Mouse (Mus musculus) urinary bladder, adult 2 months (tissue): ENCODE data around the gene 1700022I11Rik. TPM values are rescaled to one million over a fixed set of nuclear protein-coding genes. Genes with fewer than 3 reads are reported as not detected.

Experiments used
- DNase-seq: peaks from one replicate; pipeline ENCODE4 v3.0.0; 2022; ENCODE audit warnings: low spot score
- polyA plus RNA-seq: library from polyadenylated mRNA; depleted of rRNA; stranded (reverse); fragments of >200 nt; gene quantifications from 2 replicates; pipeline ENCODE4 v1.2.3, GENCODE M21; 2012

Gene 1700022I11Rik
- polyA plus RNA-seq, 1 experiment, result not detected

- no peak for DNase-seq
These were observed 31.9 kb downstream of the 1700022I11Rik start for GRCm38 (mm10) chr4:43001272-43001671.

GRCm38 (mm10) chr4:43002756-43003439 lies 33.5 kb downstream of the 1700022I11Rik start:
- DNase-seq, result no peak

- no peak for DNase-seq
These were observed 35.5 kb downstream of the 1700022I11Rik start for GRCm38 (mm10) chr4:43004951-43005350.

GRCm38 (mm10) chr4:43005765-43006164 lies 36.4 kb downstream of the 1700022I11Rik start:
- no peak for DNase-seq

- peak; percentile 66 for DNase-seq
These were observed 41.0 kb downstream of the 1700022I11Rik start, which contains the start of gene Fancg for GRCm38 (mm10) chr4:43010161-43011038. Gene Fancg (minus strand): TSS chr4:43010506.

DNA sequence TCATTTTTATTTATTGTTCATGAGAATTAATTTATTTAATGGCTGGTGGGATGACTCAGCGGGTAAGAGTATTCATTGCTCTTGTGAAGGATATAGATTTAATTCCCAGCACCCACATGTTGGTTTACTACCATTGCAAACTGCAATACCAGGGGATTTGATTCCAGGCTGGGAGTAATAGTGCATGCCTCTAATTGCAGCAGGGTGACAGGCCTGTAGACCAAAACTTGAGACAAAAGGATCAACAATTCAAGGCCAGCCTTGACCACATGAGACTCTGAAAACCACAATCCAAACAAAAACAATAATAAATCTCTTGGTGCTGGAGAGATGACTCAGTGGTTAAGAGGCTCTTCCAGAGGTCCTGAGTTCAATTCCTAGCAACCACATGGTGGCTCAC lies 42.7 kb downstream of the 1700022I11Rik start:
- no peak for DNase-seq

GRCm38 (mm10) chr4:43018156-43018555 lies 48.8 kb downstream of the 1700022I11Rik start:
- no peak for DNase-seq

- no peak for DNase-seq
These were observed 49.8 kb downstream of the 1700022I11Rik start for GRCm38 (mm10) chr4:43019176-43019575.

DNA sequence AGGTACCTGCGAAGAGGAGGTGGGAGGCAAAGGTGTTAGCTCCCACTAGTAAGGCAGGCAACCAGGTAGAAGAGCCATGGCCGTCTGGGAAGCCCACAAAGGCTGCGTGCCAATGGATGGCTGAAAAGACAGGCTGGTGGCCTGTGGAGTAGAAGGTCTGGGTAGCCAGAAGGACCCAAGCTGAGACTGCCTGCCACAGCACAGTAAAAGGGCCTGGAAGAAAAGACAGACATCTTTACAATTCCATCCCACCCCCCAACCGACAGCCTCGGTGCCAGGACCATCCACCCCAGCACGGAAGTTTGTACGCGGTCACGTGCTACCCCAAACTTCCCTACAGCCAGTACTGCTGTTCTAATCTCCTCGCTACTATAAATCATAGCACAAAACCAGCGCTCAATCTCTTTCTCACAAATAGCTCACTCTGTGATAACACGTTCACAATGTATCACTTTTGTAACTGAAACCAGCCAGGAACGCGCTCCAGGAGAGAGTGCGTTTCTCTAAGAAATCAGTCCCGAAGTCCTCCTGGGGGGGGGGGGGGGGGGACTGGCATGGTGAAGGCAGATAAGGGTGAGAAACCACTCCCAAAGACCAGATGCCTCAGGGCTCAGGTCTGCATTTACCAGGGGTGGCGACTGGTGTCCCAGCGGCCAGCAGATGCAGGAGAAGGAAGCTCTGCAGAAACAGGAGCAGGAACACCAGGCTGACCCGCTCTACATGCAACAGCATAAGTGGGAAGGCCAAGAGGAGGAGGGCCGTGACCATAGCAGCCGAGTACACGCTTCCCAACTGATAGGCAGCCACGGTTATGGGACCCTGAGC lies 50.4 kb downstream of the 1700022I11Rik start:
- DNase-seq, result no peak

- no peak for DNase-seq
These were observed 51.5 kb downstream of the 1700022I11Rik start for GRCm38 (mm10) chr4:43020876-43021275.

GRCm38 (mm10) chr4:43021341-43021740 lies 51.9 kb downstream of the 1700022I11Rik start:
- DNase-seq, result no peak

DNA sequence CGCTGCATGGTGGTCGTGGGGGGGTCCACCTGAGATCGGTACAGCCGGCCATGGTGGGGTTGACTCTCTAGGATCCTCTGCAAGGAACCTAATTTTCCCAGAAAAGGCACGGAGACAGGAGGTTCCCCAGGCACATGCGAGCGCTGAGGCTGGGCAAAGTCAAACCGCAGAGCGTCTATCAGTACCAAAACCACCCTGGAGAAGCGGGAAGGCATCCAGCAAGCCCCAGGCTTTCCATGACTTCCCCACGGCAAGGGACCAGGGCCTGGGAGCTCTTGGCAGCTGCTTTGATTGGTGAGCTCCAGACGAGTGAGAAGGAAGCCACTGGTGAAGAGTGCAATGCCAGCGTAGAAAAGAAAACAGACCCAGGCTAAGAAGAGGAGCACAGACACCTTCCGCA lies 55.3 kb downstream of the 1700022I11Rik start:
- no peak for DNase-seq

- DNase-seq, result peak; percentile 92
These were observed 55.9 kb downstream of the 1700022I11Rik start, which contains the start of gene Pigo for GRCm38 (mm10) chr4:43025084-43025960. Gene Pigo (minus strand): TSS chr4:43025819.

DNA sequence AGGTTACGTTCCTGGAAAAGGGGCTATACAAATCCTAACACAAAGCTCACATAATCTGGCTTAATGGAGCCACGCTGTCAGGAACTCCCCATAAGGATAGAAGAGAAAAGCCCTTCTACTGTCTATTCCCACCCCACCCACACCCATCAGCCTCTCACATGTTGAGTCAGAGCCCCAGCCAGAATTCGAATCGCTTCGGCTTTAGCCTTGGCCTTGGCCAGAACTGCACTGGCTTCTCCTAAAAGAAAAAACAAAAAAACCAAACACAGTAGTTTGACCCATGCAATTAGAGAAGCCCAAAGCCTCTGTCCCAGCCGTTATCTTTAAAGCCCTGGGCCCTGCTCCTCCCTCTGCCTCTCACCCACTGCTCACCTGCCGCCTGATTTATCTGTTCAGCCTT lies 59.7 kb downstream of the 1700022I11Rik start:
- no peak for DNase-seq

DNA sequence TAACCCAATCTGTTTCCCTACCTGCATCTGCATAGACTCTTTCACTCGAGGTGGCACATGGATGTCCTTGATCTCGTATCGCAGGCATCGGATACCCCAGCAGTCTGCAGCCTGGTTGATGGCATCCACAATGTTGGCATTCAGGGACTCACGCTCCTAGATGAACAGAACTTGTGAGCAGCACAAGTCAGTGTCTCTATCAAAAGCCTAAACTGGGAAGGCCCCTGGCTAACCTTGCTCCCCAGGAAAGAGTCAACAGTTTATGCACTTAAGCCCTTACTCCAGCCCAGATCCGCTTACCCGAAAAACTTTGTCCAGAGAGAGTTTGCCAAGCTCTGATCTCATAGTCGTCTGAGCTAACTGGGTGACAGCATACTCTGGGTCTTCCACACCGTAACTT lies 60.3 kb downstream of the 1700022I11Rik start:
- no peak for DNase-seq

- no peak for DNase-seq
These were observed 60.9 kb downstream of the 1700022I11Rik start for GRCm38 (mm10) chr4:43030352-43030751.

GRCm38 (mm10) chr4:43030780-43031230 lies 61.4 kb downstream of the 1700022I11Rik start:
- DNase-seq, result no peak

DNA sequence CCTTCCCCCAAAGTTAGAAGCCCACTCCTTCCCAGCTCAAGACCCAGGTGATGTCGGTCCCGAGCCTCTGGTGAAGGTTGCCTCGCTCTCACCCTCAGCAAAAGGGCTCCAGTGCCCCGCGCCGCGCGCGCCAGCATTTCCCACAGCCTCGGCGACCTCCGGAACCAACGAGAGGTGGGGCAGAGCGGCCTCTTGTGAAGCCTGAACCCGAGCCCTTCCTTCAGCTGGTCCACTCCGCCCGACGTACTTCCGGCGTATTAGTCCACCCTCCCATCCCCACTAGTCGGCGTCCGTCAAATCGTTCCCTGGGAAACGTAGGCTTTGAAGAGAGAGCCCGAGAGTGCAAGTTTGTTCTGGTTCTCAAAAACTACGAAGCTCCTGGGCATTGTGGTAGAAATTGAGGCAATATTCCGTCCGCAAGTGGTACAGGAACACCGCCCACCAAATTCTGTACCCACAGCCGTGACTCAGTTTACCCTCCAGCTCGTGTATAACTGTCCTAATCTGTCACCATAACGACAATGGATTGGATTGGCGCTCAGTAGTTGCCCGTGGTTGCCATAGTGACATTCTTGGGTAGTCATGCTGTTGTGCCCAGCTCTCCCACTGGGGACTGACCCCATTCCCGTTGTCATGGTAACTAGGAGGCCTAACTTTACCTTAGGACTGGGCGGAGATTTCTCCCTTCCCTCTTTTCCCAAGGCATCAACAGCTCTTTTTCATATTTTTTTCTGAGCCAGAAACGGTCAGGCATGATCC lies 62.0 kb downstream of the 1700022I11Rik start, which contains the start of gene Stoml2:
TSS of gene Stoml2 (minus strand) at position 474 of the 759 bp plus-strand sequence.
- peak; percentile 78 for DNase-seq

DNA sequence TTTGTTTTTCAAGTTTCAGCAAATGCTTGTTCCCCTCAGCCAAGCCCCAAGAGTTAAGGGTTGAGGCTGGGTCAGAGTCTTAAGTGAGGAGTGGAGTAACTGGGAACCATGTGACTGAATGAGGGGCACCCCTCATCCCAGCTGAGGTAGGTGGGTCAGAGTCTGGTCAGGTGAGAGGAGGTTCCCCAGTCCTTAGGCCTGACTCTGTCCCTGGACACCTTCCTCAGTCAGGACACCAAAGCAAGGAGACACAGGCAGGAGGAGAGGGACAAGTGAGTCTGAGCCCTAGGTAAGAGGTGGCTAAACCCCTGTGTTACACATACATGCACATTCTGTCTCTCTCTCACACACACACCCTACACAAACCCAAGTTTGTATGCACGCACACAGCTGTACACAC lies 63.1 kb downstream of the 1700022I11Rik start:
- DNase-seq, result no peak
